Mouse (Mus musculus) thymus, postnatal 0 days (tissue): ENCODE results near the gene Jazf1. TPM values are rescaled to one million over a fixed set of nuclear protein-coding genes. Genes with fewer than 3 reads are reported as not detected.

Experiments used
- DNase-seq: peaks from one replicate; pipeline ENCODE4 v3.0.0-alpha.2; 2015; ENCODE audit warnings: low spot score
- polyA plus RNA-seq: library from polyadenylated mRNA; unstranded; fragments of >200 nt; fragmentation: Nextera tagmentation; extraction: Ambion mirVana; gene quantifications from 2 replicates; pipeline ENCODE4 v1.2.1, GENCODE M21; 2015

The Jazf1 gene
- polyA plus RNA-seq, 1 experiment from 2014 or later, result 4.9 TPM

DNA sequence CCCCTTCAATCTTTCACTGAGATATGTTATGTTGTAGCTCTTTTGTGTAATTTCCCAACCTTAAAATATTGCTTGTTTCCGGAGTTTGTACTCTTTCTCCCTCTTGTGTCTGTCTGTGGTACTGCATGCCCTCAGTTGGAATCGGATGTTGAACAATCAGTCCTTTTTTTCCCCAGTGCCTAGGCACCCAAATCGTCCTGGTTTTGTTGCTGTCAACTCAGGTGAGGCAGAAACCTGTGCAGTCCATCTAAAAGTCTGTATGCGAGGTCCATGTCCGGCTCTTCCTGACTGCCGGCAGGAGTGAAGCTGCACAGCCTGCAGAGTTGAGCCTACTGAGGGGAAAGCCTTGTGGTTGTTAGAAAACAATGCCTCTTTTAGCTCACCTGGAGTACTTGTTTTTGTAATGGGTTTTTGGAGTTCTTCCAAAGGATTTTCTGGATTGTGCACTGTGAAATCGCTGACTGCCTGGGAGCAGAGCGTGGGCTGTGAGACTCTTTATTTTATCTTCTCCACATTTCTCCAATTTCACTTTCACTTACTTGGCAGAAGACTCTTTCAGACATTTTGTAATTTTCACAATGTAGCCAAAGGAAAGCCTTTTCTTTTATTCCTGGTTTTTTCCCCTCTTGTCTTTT lies 343.5 kb downstream of the Jazf1 start:
- peak; percentile 77 for DNase-seq

Other genes starting within 250 kb of the Jazf1 start
- 0.99 and 1.1 TPM in 2 replicates for gene Creb5, start 218.6 kb upstream of the Jazf1 start, polyA plus RNA-seq